ENCODE assay signal across 23 mouse cellular contexts in genomic region chr10:9718086-9718485, GRCm38 (mm10). TPM values are rescaled to one million over a fixed set of nuclear protein-coding genes. Genes with fewer than 3 reads are reported as not detected.
DNase-seq lines count a peak whose midpoint lies in the region; ATAC-seq and TF ChIP-seq lines count a peak whose summit lies in the region.
"Had no signal": no experiment of that assay in that cellular context is flagged by ENCODE, and none has a peak within 500 bp of the region (broad histone marks: within the 10 kb centered on the region; RNA-seq: fewer than 3 reads in every experiment).

No protein-coding gene starts in this region.

- no peak overlapping the region for H3K4me2 ChIP-seq in kidney, postnatal 0 days (ENCODE audit: low read length)
- H3K4me2 ChIP-seq in lung, postnatal 0 days (replicated peaks; ENCODE audit: low read depth, low read length) = no peak overlapping the region
- H3K4me2 ChIP-seq in intestine, embryonic 16.5 days (ENCODE audit: low read depth, low read length) = no peak overlapping the region
- H3K4me2 ChIP-seq in stomach, postnatal 0 days (replicated peaks; ENCODE audit: low read depth) = no peak overlapping the region
- H3K4me2 ChIP-seq: forebrain, embryonic 15.5 days; hindbrain, embryonic 15.5 days; limb, embryonic 13.5 days had no signal

- no peaks in the 10 kb centered on the region for H3K4me1 ChIP-seq in kidney, postnatal 0 days (replicated peaks; ENCODE audit: insufficient read depth, low read length)
- H3K4me1 ChIP-seq in lung, postnatal 0 days (ENCODE audit: insufficient read depth, low read depth, low read length) = no peaks in the 10 kb centered on the region
- H3K4me1 ChIP-seq in intestine, embryonic 16.5 days (ENCODE audit: control insufficient read depth, insufficient read depth, low read length) = peaks cover 3% of the 10 kb centered on the region; the same call in 1 of the 2 replicates
- H3K4me1 ChIP-seq in stomach, postnatal 0 days (replicated peaks; ENCODE audit: control insufficient read depth, insufficient read depth) = no peaks in the 10 kb centered on the region
- no peaks in the 10 kb centered on the region for H3K4me1 ChIP-seq in limb, embryonic 10.5 days
- H3K4me1 ChIP-seq: embryonic facial prominence, embryonic 10.5 days; forebrain, embryonic 15.5 days; hindbrain, embryonic 15.5 days; limb, embryonic 13.5 days; midbrain, embryonic 10.5 days had no signal

- TF ChIP-seq EP300 in lung, postnatal 0 days (IDR thresholded peaks at IDR 0.05) = no peak
- TF ChIP-seq EP300 in stomach, postnatal 0 days (optimal IDR thresholded peaks at IDR 0.05) = no peak

- peak; percentile 15 for DNase-seq in kidney, postnatal 0 days (ENCODE audit: low spot score)
- DNase-seq in kidney, adult 8-10 months = no peak
- peak; percentile 14 for DNase-seq in lung, postnatal 10 days
- DNase-seq in lung, postnatal 0 days (ENCODE audit: low spot score) = no peak
- DNase-seq in stomach, postnatal 0 days (ENCODE audit: low spot score) = peak; percentile 47
- no peak for DNase-seq in limb, embryonic 10.5 days (ENCODE audit: low spot score)
- no peak for DNase-seq in left cerebral cortex, postnatal 36 days (ENCODE audit: low spot score in 2 of 2)
- DNase-seq: adrenal gland, postnatal 14 days; cerebellum, adult 8-10 months; kidney, adult 11 months; kidney, postnatal 14 days; thymus, adult 18-20 months; thymus, postnatal 36 days had no signal

- no peaks in the 10 kb centered on the region for H3K9me3 ChIP-seq in kidney, postnatal 0 days (replicated peaks; ENCODE audit: low read length)
- no peaks in the 10 kb centered on the region for H3K9me3 ChIP-seq in lung, postnatal 0 days (ENCODE audit: low read length)
- H3K9me3 ChIP-seq in intestine, embryonic 16.5 days (ENCODE audit: control insufficient read depth, low read length) = no peaks in the 10 kb centered on the region
- no peaks in the 10 kb centered on the region for H3K9me3 ChIP-seq in stomach, postnatal 0 days (ENCODE audit: control insufficient read depth, low read length)
- H3K9me3 ChIP-seq in limb, embryonic 10.5 days (replicated peaks) = no peaks in the 10 kb centered on the region
- H3K9me3 ChIP-seq: embryonic facial prominence, embryonic 10.5 days; forebrain, embryonic 15.5 days; heart, embryonic 10.5 days; hindbrain, embryonic 15.5 days; limb, embryonic 13.5 days; midbrain, embryonic 10.5 days had no signal

- no peak overlapping the region for H3K9ac ChIP-seq in kidney, postnatal 0 days (ENCODE audit: low read depth, low read length)
- H3K9ac ChIP-seq in lung, postnatal 0 days (replicated peaks; ENCODE audit: low read depth) = no peak overlapping the region
- H3K9ac ChIP-seq in intestine, embryonic 16.5 days (ENCODE audit: low read depth, low read length) = no peak overlapping the region
- H3K9ac ChIP-seq in stomach, postnatal 0 days (ENCODE audit: low read length) = no peak overlapping the region
- H3K9ac ChIP-seq: forebrain, embryonic 15.5 days; hindbrain, embryonic 15.5 days; limb, embryonic 13.5 days; liver, embryonic 14.5 days had no signal

- WGBS in kidney, postnatal 0 days = 44% methylated on average over 5 of the region's 5 CpGs
- 45% methylated on average over 5 of the region's 5 CpGs for WGBS in lung, postnatal 0 days
- 37% methylated on average over 5 of the region's 5 CpGs for WGBS in intestine, embryonic 16.5 days
- WGBS in stomach, postnatal 0 days = 21% methylated on average over 5 of the region's 5 CpGs
- 90% methylated on average over 5 of the region's 5 CpGs for WGBS in limb, embryonic 10.5 days

- H3K27me3 ChIP-seq in kidney, postnatal 0 days (ENCODE audit: insufficient read depth, low read length) = no peaks in the 10 kb centered on the region
- H3K27me3 ChIP-seq in lung, postnatal 0 days (replicated peaks; ENCODE audit: insufficient read depth, low read length) = no peaks in the 10 kb centered on the region
- H3K27me3 ChIP-seq in intestine, embryonic 16.5 days (replicated peaks; ENCODE audit: control insufficient read depth, insufficient read depth, low read length) = no peaks in the 10 kb centered on the region
- H3K27me3 ChIP-seq in stomach, postnatal 0 days (ENCODE audit: control insufficient read depth, insufficient read depth, low read length) = no peaks in the 10 kb centered on the region
- H3K27me3 ChIP-seq in limb, embryonic 10.5 days (ENCODE audit: low read depth, poor library complexity, severe bottlenecking) = no peaks in the 10 kb centered on the region
- H3K27me3 ChIP-seq: forebrain, embryonic 15.5 days; hindbrain, embryonic 15.5 days; limb, embryonic 13.5 days had no signal

- ATAC-seq in kidney, postnatal 0 days (replicated peaks; ENCODE audit: low FRiP score, low read depth) = no peak
- ATAC-seq in lung, postnatal 0 days = no peak
- peak; percentile 89 for ATAC-seq in intestine, embryonic 16.5 days
- peak; percentile 89 for ATAC-seq in stomach, postnatal 0 days (ENCODE audit: low FRiP score, low TSS enrichment)
- ATAC-seq: forebrain, embryonic 15.5 days had no signal

- intact Hi-C loops in left cerebral cortex, postnatal 36 days (cut with DNase I) = no loop called here

- H3K27ac ChIP-seq in kidney, postnatal 0 days = no peak overlapping the region
- H3K27ac ChIP-seq in lung, postnatal 0 days (ENCODE audit: low read length) = no peak overlapping the region
- H3K27ac ChIP-seq in intestine, embryonic 16.5 days (ENCODE audit: low read length) = no peak overlapping the region
- 0 out of 2 replicates have a peak overlapping the region, but pooled peaks have one; percentile 24 for H3K27ac ChIP-seq in stomach, postnatal 0 days (replicated peaks)
- H3K27ac ChIP-seq in limb, embryonic 10.5 days = no peak overlapping the region
- H3K27ac ChIP-seq: embryonic facial prominence, embryonic 10.5 days; forebrain, embryonic 15.5 days; heart, embryonic 10.5 days; hindbrain, embryonic 15.5 days; layer of hippocampus, adult 2 months; limb, embryonic 13.5 days; liver, embryonic 14.5 days; midbrain, embryonic 10.5 days had no signal

- no peak overlapping the region for H3K4me3 ChIP-seq in kidney, postnatal 0 days (replicated peaks; ENCODE audit: low read depth, low read length)
- no peak overlapping the region for H3K4me3 ChIP-seq in lung, postnatal 0 days (ENCODE audit: low read depth, low read length)
- H3K4me3 ChIP-seq in intestine, embryonic 16.5 days (ENCODE audit: low read length) = no peak overlapping the region
- H3K4me3 ChIP-seq in stomach, postnatal 0 days (ENCODE audit: low read depth, low read length) = no peak overlapping the region
- H3K4me3 ChIP-seq in limb, embryonic 10.5 days = no peak overlapping the region
- H3K4me3 ChIP-seq: embryonic facial prominence, embryonic 10.5 days; forebrain, embryonic 15.5 days; heart, embryonic 10.5 days; hindbrain, embryonic 15.5 days; layer of hippocampus, adult 2 months; limb, embryonic 13.5 days; midbrain, embryonic 10.5 days had no signal

- no peak for TF ChIP-seq CTCF in kidney, postnatal 0 days (IDR thresholded peaks at IDR 0.05; ENCODE audit: low read depth)
- TF ChIP-seq CTCF in lung, postnatal 0 days (IDR thresholded peaks at IDR 0.05) = no peak
- TF ChIP-seq CTCF in stomach, postnatal 0 days (IDR thresholded peaks at IDR 0.05; ENCODE audit: low read depth) = no peak

- H3K36me3 ChIP-seq in kidney, postnatal 0 days (ENCODE audit: insufficient read depth, low read length) = no peaks in the 10 kb centered on the region
- no peaks in the 10 kb centered on the region for H3K36me3 ChIP-seq in lung, postnatal 0 days (ENCODE audit: insufficient read depth, low read length)
- no peaks in the 10 kb centered on the region for H3K36me3 ChIP-seq in intestine, embryonic 16.5 days (ENCODE audit: control insufficient read depth, insufficient read depth, low read length)
- no peaks in the 10 kb centered on the region for H3K36me3 ChIP-seq in stomach, postnatal 0 days (ENCODE audit: control insufficient read depth, insufficient read depth, low read length)
- H3K36me3 ChIP-seq in limb, embryonic 10.5 days = no peaks in the 10 kb centered on the region
- H3K36me3 ChIP-seq: embryonic facial prominence, embryonic 10.5 days; forebrain, embryonic 15.5 days; heart, embryonic 10.5 days; hindbrain, embryonic 15.5 days; limb, embryonic 13.5 days; midbrain, embryonic 10.5 days had no signal

RNA-seq across cellular contexts. Expression of gene Samd5, which starts 43.1 kb away (rescaled TPM):
- polyA plus RNA-seq in kidney, postnatal 0 days (2015; fragmentation: Nextera tagmentation; extraction: Ambion mirVana) = 1.6 and 1.7 TPM in 2 replicates
- 6.2 and 7.1 TPM in 2 replicates for polyA plus RNA-seq in lung, postnatal 0 days (2015; fragmentation: Nextera tagmentation; extraction: Ambion mirVana)
- 5.1 and 5.3 TPM in 2 replicates for polyA plus RNA-seq in intestine, embryonic 16.5 days (2015; fragmentation: Nextera tagmentation; extraction: Ambion mirVana)
- 4.6 and 4.7 TPM in 2 replicates for polyA plus RNA-seq in stomach, postnatal 0 days (2015; fragmentation: Nextera tagmentation; extraction: Ambion mirVana)
- polyA plus RNA-seq in limb, embryonic 10.5 days (2016; fragmentation: Nextera tagmentation; extraction: Ambion mirVana) = 1.2 and 1.5 TPM in 2 replicates
- 10 to 100 TPM; 11.8 to 11.9 TPM for total RNA-seq in left cerebral cortex, postnatal 36 days (2021)
- total RNA-seq: neutrophil, adult 5-6 weeks had no signal

Comparison
In these comparisons a context has a peak if more than half of its experiments do, and no peak if none do; other contexts are left out.
1. DNase-seq: peak in kidney, postnatal 0 days (single experiment), lung, postnatal 10 days (single experiment) and stomach, postnatal 0 days (single experiment); none in kidney, adult 8-10 months (0 of 2), lung, postnatal 0 days (single experiment), limb, embryonic 10.5 days (single experiment) and left cerebral cortex, postnatal 36 days (0 of 2).
2. ATAC-seq: peak in intestine, embryonic 16.5 days (single experiment) and stomach, postnatal 0 days (single experiment); none in kidney, postnatal 0 days (single experiment) and lung, postnatal 0 days (single experiment).